Mouse (Mus musculus): ENCODE data around the gene Egflam.

Gene Egflam

GRCm38 (mm10) chr15:7397818-7398608 lies at the start of gene Egflam:
Gene Egflam, minus strand, starts transcription at chr15:7398395.
- DNase-seq: no peak

GRCm38 (mm10) chr15:7443396-7444315 lies 45.5 kb upstream of the Egflam start:
- DNase-seq: no peak

GRCm38 (mm10) chr15:7442148-7443100 lies 44.2 kb upstream of the Egflam start:
- no peak for DNase-seq

- no peak for DNase-seq
These were observed 26.1 kb upstream of the Egflam start for GRCm38 (mm10) chr15:7424282-7424681.

GRCm38 (mm10) chr15:7404521-7404920 lies 6.3 kb upstream of the Egflam start:
- DNase-seq: no peak

GRCm38 (mm10) chr15:7398609-7399540 lies 680 bp upstream of the Egflam start:
- no peak for DNase-seq

GRCm38 (mm10) chr15:7397446-7397817 lies 763 bp downstream of the Egflam start:
- no peak for DNase-seq

GRCm38 (mm10) chr15:7383349-7383748 lies 14.8 kb downstream of the Egflam start:
- DNase-seq: no peak

- DNase-seq: no peak
These were observed 15.7 kb downstream of the Egflam start for GRCm38 (mm10) chr15:7382457-7382856.

- no peak for DNase-seq
These were observed 45.6 kb downstream of the Egflam start for GRCm38 (mm10) chr15:7352635-7353051.

- DNase-seq: no peak
These were observed 57.4 kb downstream of the Egflam start for GRCm38 (mm10) chr15:7340703-7341309.

GRCm38 (mm10) chr15:7334517-7335298 lies 63.5 kb downstream of the Egflam start:
- no peak for DNase-seq

- no peak for DNase-seq
These were observed 65.3 kb downstream of the Egflam start for GRCm38 (mm10) chr15:7332875-7333274.

- no peak for DNase-seq
These were observed 75.4 kb downstream of the Egflam start for GRCm38 (mm10) chr15:7322599-7323311.

GRCm38 (mm10) chr15:7320901-7321300 lies 77.3 kb downstream of the Egflam start:
- DNase-seq: no peak

GRCm38 (mm10) chr15:7315539-7315938 lies 82.7 kb downstream of the Egflam start:
- no peak for DNase-seq

GRCm38 (mm10) chr15:7308711-7309110 lies 89.5 kb downstream of the Egflam start:
- no peak for DNase-seq

GRCm38 (mm10) chr15:7299892-7300291 lies 98.3 kb downstream of the Egflam start:
- no peak for DNase-seq

- no peak for DNase-seq
These were observed 103.0 kb downstream of the Egflam start for GRCm38 (mm10) chr15:7295199-7295598.

GRCm38 (mm10) chr15:7292854-7293253 lies 105.3 kb downstream of the Egflam start:
- DNase-seq: no peak

Data from cerebellum, adult 8-10 months (tissue).